In genomic region chr5:146328941-146329340, GRCm38 (mm10) we compare ENCODE assay signal across 23 mouse cellular contexts. TPM values are rescaled to one million over a fixed set of nuclear protein-coding genes. Genes with fewer than 3 reads are reported as not detected.
DNase-seq lines count a peak whose midpoint lies in the region; ATAC-seq and TF ChIP-seq lines count a peak whose summit lies in the region.
"Had no signal": no experiment of that assay in that cellular context is flagged by ENCODE, and none has a peak within 500 bp of the region (broad histone marks: within the 10 kb centered on the region; RNA-seq: fewer than 3 reads in every experiment).

No protein-coding gene starts in this region.

- 72% methylated on average over 10 of the region's 10 CpGs for WGBS in liver, embryonic 13.5 days (ENCODE audit: insufficient replicate concordance)
- WGBS in liver, embryonic 11.5 days = 70% methylated on average over 10 of the region's 10 CpGs
- 41% methylated on average over 10 of the region's 10 CpGs for WGBS in intestine, postnatal 0 days

- H3K27ac ChIP-seq in liver, embryonic 13.5 days = peak overlapping the region; percentile 61; the same call in 1 of the 2 replicates
- H3K27ac ChIP-seq in liver, embryonic 11.5 days (ENCODE audit: low read depth, low read length) = no peak overlapping the region
- no peak overlapping the region for H3K27ac ChIP-seq in intestine, postnatal 0 days (ENCODE audit: low read depth, low read length)
- H3K27ac ChIP-seq: embryonic facial prominence, embryonic 12.5 days; embryonic facial prominence, embryonic 15.5 days; forebrain, embryonic 15.5 days; heart, adult 2 months; hindbrain, embryonic 12.5 days; hindbrain, embryonic 15.5 days had no signal

- H3K9me3 ChIP-seq in liver, embryonic 13.5 days (replicated peaks) = no peaks in the 10 kb centered on the region
- no peaks in the 10 kb centered on the region for H3K9me3 ChIP-seq in liver, embryonic 11.5 days (ENCODE audit: control insufficient read depth, low read length)
- no peaks in the 10 kb centered on the region for H3K9me3 ChIP-seq in intestine, postnatal 0 days (ENCODE audit: control insufficient read depth)
- H3K9me3 ChIP-seq: embryonic facial prominence, embryonic 12.5 days; embryonic facial prominence, embryonic 15.5 days; forebrain, embryonic 15.5 days; hindbrain, embryonic 12.5 days; hindbrain, embryonic 15.5 days had no signal

- no peak for ATAC-seq in liver, embryonic 13.5 days (ENCODE audit: low read depth)
- ATAC-seq in liver, embryonic 11.5 days (replicated peaks; ENCODE audit: low FRiP score) = no peak
- ATAC-seq in intestine, postnatal 0 days = no peak
- ATAC-seq: CD4-positive, CD25-positive, alpha-beta regulatory T cell, adult 4 months; forebrain, embryonic 15.5 days had no signal

- H3K36me3 ChIP-seq in liver, embryonic 13.5 days = no peaks in the 10 kb centered on the region
- H3K36me3 ChIP-seq in liver, embryonic 11.5 days (ENCODE audit: control insufficient read depth, insufficient read depth, low read length) = no peaks in the 10 kb centered on the region
- no peaks in the 10 kb centered on the region for H3K36me3 ChIP-seq in intestine, postnatal 0 days (ENCODE audit: control insufficient read depth, insufficient read depth)
- H3K36me3 ChIP-seq: embryonic facial prominence, embryonic 12.5 days; embryonic facial prominence, embryonic 15.5 days; forebrain, embryonic 15.5 days; hindbrain, embryonic 12.5 days; hindbrain, embryonic 15.5 days had no signal

- H3K4me2 ChIP-seq in liver, embryonic 13.5 days = no peak overlapping the region
- no peak overlapping the region for H3K4me2 ChIP-seq in liver, embryonic 11.5 days
- no peak overlapping the region for H3K4me2 ChIP-seq in intestine, postnatal 0 days (replicated peaks; ENCODE audit: low read depth)
- H3K4me2 ChIP-seq: embryonic facial prominence, embryonic 12.5 days; embryonic facial prominence, embryonic 15.5 days; forebrain, embryonic 15.5 days; heart, embryonic 11.5 days; hindbrain, embryonic 12.5 days; hindbrain, embryonic 15.5 days had no signal

- DNase-seq in heart, adult 11 months = peak; percentile 85
- no peak for DNase-seq in heart, adult 9 months (ENCODE audit: low spot score in 2 of 2)
- no peak for DNase-seq in liver, embryonic 13.5 days
- DNase-seq in liver, embryonic 11.5 days (ENCODE audit: low spot score) = no peak
- peak; percentile 47 for DNase-seq in adrenal gland, postnatal 10 days
- peak; percentile 50 for DNase-seq in adrenal gland, postnatal 14 days
- DNase-seq in embryo, embryonic 10.5 days (ENCODE audit: low spot score) = no peak
- DNase-seq: cerebellum, adult 18-20 months; cerebellum, adult 9-10 months; cerebellum, postnatal 14 days; gastrocnemius, postnatal 25 days; heart, adult 2 months had no signal

- H3K9ac ChIP-seq in liver, embryonic 13.5 days = no peak overlapping the region
- H3K9ac ChIP-seq in liver, embryonic 11.5 days (ENCODE audit: low read depth, low read length) = no peak overlapping the region
- no peak overlapping the region for H3K9ac ChIP-seq in intestine, postnatal 0 days (ENCODE audit: low read depth, low read length)
- H3K9ac ChIP-seq: embryonic facial prominence, embryonic 12.5 days; embryonic facial prominence, embryonic 15.5 days; forebrain, embryonic 15.5 days; hindbrain, embryonic 12.5 days; hindbrain, embryonic 15.5 days had no signal

- H3K4me3 ChIP-seq in liver, embryonic 13.5 days (replicated peaks) = no peak overlapping the region
- no peak overlapping the region for H3K4me3 ChIP-seq in liver, embryonic 11.5 days (ENCODE audit: low read depth, low read length)
- H3K4me3 ChIP-seq in intestine, postnatal 0 days (ENCODE audit: low read depth, low read length) = no peak overlapping the region
- H3K4me3 ChIP-seq: embryonic facial prominence, embryonic 12.5 days; embryonic facial prominence, embryonic 15.5 days; forebrain, embryonic 15.5 days; heart, adult 2 months; hindbrain, embryonic 12.5 days; hindbrain, embryonic 15.5 days had no signal

- peaks cover 49% of the 10 kb centered on the region for H3K4me1 ChIP-seq in liver, embryonic 13.5 days (replicated peaks)
- H3K4me1 ChIP-seq in liver, embryonic 11.5 days (replicated peaks; ENCODE audit: control insufficient read depth, insufficient read depth, low read length) = 0 out of 2 replicates have a peak, but pooled peaks cover 2% of the 10 kb centered on the region
- H3K4me1 ChIP-seq in intestine, postnatal 0 days (replicated peaks; ENCODE audit: control insufficient read depth, insufficient read depth, low read length) = no peaks in the 10 kb centered on the region
- H3K4me1 ChIP-seq: embryonic facial prominence, embryonic 12.5 days; embryonic facial prominence, embryonic 15.5 days; forebrain, embryonic 15.5 days; hindbrain, embryonic 12.5 days had no signal

- no peaks in the 10 kb centered on the region for H3K27me3 ChIP-seq in liver, embryonic 13.5 days
- no peaks in the 10 kb centered on the region for H3K27me3 ChIP-seq in liver, embryonic 11.5 days (replicated peaks; ENCODE audit: control insufficient read depth, insufficient read depth, low read length)
- H3K27me3 ChIP-seq in intestine, postnatal 0 days (replicated peaks; ENCODE audit: control insufficient read depth, insufficient read depth, low read length) = no peaks in the 10 kb centered on the region
- H3K27me3 ChIP-seq: embryonic facial prominence, embryonic 12.5 days; embryonic facial prominence, embryonic 15.5 days; forebrain, embryonic 15.5 days; hindbrain, embryonic 12.5 days; hindbrain, embryonic 15.5 days had no signal

- no peak for TF ChIP-seq CTCF in intestine, postnatal 0 days (IDR thresholded peaks at IDR 0.05; ENCODE audit: low read depth)

RNA-seq across cellular contexts. Expression of gene Wasf3, which starts 55.8 kb away (rescaled TPM):
- polyA plus RNA-seq in liver, embryonic 13.5 days (2015; fragmentation: Nextera tagmentation; extraction: Ambion mirVana) = 0.05 and 0.10 TPM in 2 replicates
- polyA plus RNA-seq in liver, embryonic 11.5 days (2014; fragmentation: Nextera tagmentation; extraction: Ambion mirVana) = 0.18 and 0.40 TPM in 2 replicates
- 10 to 100 TPM; 13.8 to 14.0 TPM for total RNA-seq in adrenal gland, postnatal 10 days (2021)
- 19.2 and 21.2 TPM in 2 replicates for total RNA-seq in adrenal gland, postnatal 14 days (2021)
- polyA plus RNA-seq in intestine, postnatal 0 days (2015; fragmentation: Nextera tagmentation; extraction: Ambion mirVana) = 0.81 and 0.85 TPM in 2 replicates
- total RNA-seq: hematopoietic stem cell, adult 5-6 weeks; MEL had no signal
- polyA plus RNA-seq: C2C12; CD4-positive, CD25-positive, alpha-beta regulatory T cell, adult 4 months had no signal

Comparison
In these comparisons a context has a peak if more than half of its experiments do, and no peak if none do; other contexts are left out.
1. DNase-seq: peak in heart, adult 11 months (single experiment), adrenal gland, postnatal 10 days (single experiment) and adrenal gland, postnatal 14 days (single experiment); none in heart, adult 9 months (0 of 2), liver, embryonic 13.5 days (single experiment), liver, embryonic 11.5 days (single experiment) and embryo, embryonic 10.5 days (single experiment).